Mouse (Mus musculus): Measurements from ENCODE around the gene Acads. TPM values are rescaled to one million over a fixed set of nuclear protein-coding genes. Genes with fewer than 3 reads are reported as not detected.
A peak's percentile ranks its signal among the peaks of the same experiment; 100 is the strongest.

Acads gene
- polyA plus RNA-seq, 1 experiment from 2014 or later, result 52.8 TPM

- H3K4me3 ChIP-seq, result no peak overlapping the region
- ATAC-seq (ENCODE audit: insufficient number of reproducible peaks, insufficient read depth, low FRiP score, low TSS enrichment), result no peak
- H3K27me3 ChIP-seq, result no peaks in the 10 kb centered on the region
- H3K4me2 ChIP-seq (replicated peaks), result no peak overlapping the region
- H3K9me3 ChIP-seq, result no peaks in the 10 kb centered on the region
- 96% methylated on average over 8 of the region's 8 CpGs for WGBS
- H3K27ac ChIP-seq, result no peak overlapping the region
- H3K9ac ChIP-seq, result no peak overlapping the region
- H3K36me3 ChIP-seq, result peaks cover 71% of the 10 kb centered on the region
- H3K4me1 ChIP-seq, result peaks cover 14% of the 10 kb centered on the region
These were observed 29.2 kb upstream of the Acads start for GRCm38 (mm10) chr5:115148378-115148777.

- no peak overlapping the region for H3K27ac ChIP-seq
- no peaks in the 10 kb centered on the region for H3K9me3 ChIP-seq
- H3K4me1 ChIP-seq, result peaks cover 4% of the 10 kb centered on the region; the same call in 1 of the 2 replicates
- ATAC-seq (ENCODE audit: insufficient number of reproducible peaks, insufficient read depth, low FRiP score, low TSS enrichment), result no peak
- H3K9ac ChIP-seq, result no peak overlapping the region
- peaks cover 74% of the 10 kb centered on the region for H3K36me3 ChIP-seq
- no peak overlapping the region for H3K4me2 ChIP-seq (replicated peaks)
- H3K4me3 ChIP-seq, result no peak overlapping the region
- no peaks in the 10 kb centered on the region for H3K27me3 ChIP-seq
- 92% methylated on average over 3 of the region's 3 CpGs for WGBS
These were observed 28.2 kb upstream of the Acads start for GRCm38 (mm10) chr5:115147388-115147787.

GRCm38 (mm10) chr5:115146747-115147130, 27.6 kb upstream of the Acads start:
- Histone ChIP-seq H3K9me3 (no peaks in the 10 kb centered on the region), H3K27me3 (no peaks in the 10 kb centered on the region), H3K36me3 (peaks cover 74% of the 10 kb centered on the region), H3K4me3 (no peak overlapping the region), H3K4me1 (no peaks in the 10 kb centered on the region), H3K27ac (no peak overlapping the region), H3K4me2 (replicated peaks) (no peak overlapping the region), H3K9ac (no peak overlapping the region)
- no peak for ATAC-seq (ENCODE audit: insufficient number of reproducible peaks, insufficient read depth, low FRiP score, low TSS enrichment)

GRCm38 (mm10) chr5:115145976-115146746, 27.0 kb upstream of the Acads start:
- no peaks in the 10 kb centered on the region for H3K27me3 ChIP-seq
- H3K9ac ChIP-seq, result no peak overlapping the region
- H3K9me3 ChIP-seq, result no peaks in the 10 kb centered on the region
- no peaks in the 10 kb centered on the region for H3K4me1 ChIP-seq
- no peak for ATAC-seq (ENCODE audit: insufficient number of reproducible peaks, insufficient read depth, low FRiP score, low TSS enrichment)
- 77% methylated on average over 6 of the region's 6 CpGs for WGBS
- peaks cover 74% of the 10 kb centered on the region for H3K36me3 ChIP-seq
- H3K27ac ChIP-seq, result no peak overlapping the region
- no peak overlapping the region for H3K4me3 ChIP-seq
- no peak overlapping the region for H3K4me2 ChIP-seq (replicated peaks)

- H3K27ac ChIP-seq, result no peak overlapping the region
- no peak for ATAC-seq (ENCODE audit: insufficient number of reproducible peaks, insufficient read depth, low FRiP score, low TSS enrichment)
- no peaks in the 10 kb centered on the region for H3K27me3 ChIP-seq
- no peak overlapping the region for H3K4me2 ChIP-seq (replicated peaks)
- no peak overlapping the region for H3K9ac ChIP-seq
- H3K9me3 ChIP-seq, result no peaks in the 10 kb centered on the region
- peaks cover 66% of the 10 kb centered on the region for H3K36me3 ChIP-seq
- 81% methylated on average over 11 of the region's 11 CpGs for WGBS
- H3K4me3 ChIP-seq, result no peak overlapping the region
- H3K4me1 ChIP-seq, result no peaks in the 10 kb centered on the region
These were observed 26.3 kb upstream of the Acads start for GRCm38 (mm10) chr5:115145253-115145968.

- H3K4me1 ChIP-seq, result no peaks in the 10 kb centered on the region
- no peak overlapping the region for H3K4me2 ChIP-seq (replicated peaks)
- 65% methylated on average over 6 of the region's 6 CpGs for WGBS
- no peak for ATAC-seq (ENCODE audit: insufficient number of reproducible peaks, insufficient read depth, low FRiP score, low TSS enrichment)
- no peaks in the 10 kb centered on the region for H3K27me3 ChIP-seq
- no peak overlapping the region for H3K4me3 ChIP-seq
- peaks cover 57% of the 10 kb centered on the region for H3K36me3 ChIP-seq
- H3K27ac ChIP-seq, result no peak overlapping the region
- H3K9me3 ChIP-seq, result no peaks in the 10 kb centered on the region
- no peak overlapping the region for H3K9ac ChIP-seq
These were observed 25.3 kb upstream of the Acads start for GRCm38 (mm10) chr5:115144471-115144870.

GRCm38 (mm10) chr5:115143552-115143951, 24.4 kb upstream of the Acads start:
- Histone ChIP-seq H3K9ac (no peak overlapping the region), H3K27ac (no peak overlapping the region)
- WGBS, result 77% methylated on average over 10 of the region's 10 CpGs

GRCm38 (mm10) chr5:115142166-115142697, 23.1 kb upstream of the Acads start:
- Histone ChIP-seq H3K9me3 (no peaks in the 10 kb centered on the region), H3K4me2 (replicated peaks) (no peak overlapping the region), H3K36me3 (peaks cover 37% of the 10 kb centered on the region), H3K27ac (no peak overlapping the region), H3K4me3 (no peak overlapping the region), H3K4me1 (no peaks in the 10 kb centered on the region), H3K27me3 (no peaks in the 10 kb centered on the region), H3K9ac (no peak overlapping the region)
- 94% methylated on average over 9 of the region's 9 CpGs for WGBS
- ATAC-seq (ENCODE audit: insufficient number of reproducible peaks, insufficient read depth, low FRiP score, low TSS enrichment), result no peak

More at GRCm38 (mm10) chr5:115143552-115143951, 24.4 kb upstream of the Acads start:
- no peak for ATAC-seq (ENCODE audit: insufficient number of reproducible peaks, insufficient read depth, low FRiP score, low TSS enrichment)
- Histone ChIP-seq H3K4me2 (replicated peaks) (no peak overlapping the region), H3K4me1 (no peaks in the 10 kb centered on the region), H3K27me3 (no peaks in the 10 kb centered on the region), H3K9me3 (no peaks in the 10 kb centered on the region), H3K36me3 (peaks cover 50% of the 10 kb centered on the region), H3K4me3 (no peak overlapping the region)

- H3K4me2 ChIP-seq (replicated peaks), result no peak overlapping the region
- H3K27ac ChIP-seq, result no peak overlapping the region
- peaks cover 22% of the 10 kb centered on the region; the same call in 1 of the 2 replicates for H3K36me3 ChIP-seq
- H3K4me1 ChIP-seq, result no peaks in the 10 kb centered on the region
- no peaks in the 10 kb centered on the region for H3K9me3 ChIP-seq
- no peak for ATAC-seq (ENCODE audit: insufficient number of reproducible peaks, insufficient read depth, low FRiP score, low TSS enrichment)
- H3K4me3 ChIP-seq, result no peak overlapping the region
- H3K9ac ChIP-seq, result no peak overlapping the region
- 58% methylated on average over 3 of the region's 3 CpGs for WGBS
- H3K27me3 ChIP-seq, result no peaks in the 10 kb centered on the region
These were observed 21.6 kb upstream of the Acads start for GRCm38 (mm10) chr5:115140726-115141125.

GRCm38 (mm10) chr5:115139124-115139523, 20.0 kb upstream of the Acads start:
- Histone ChIP-seq H3K9ac (no peak overlapping the region), H3K27me3 (no peaks in the 10 kb centered on the region), H3K27ac (no peak overlapping the region), H3K4me3 (no peak overlapping the region), H3K9me3 (no peaks in the 10 kb centered on the region), H3K4me2 (replicated peaks) (no peak overlapping the region), H3K4me1 (no peaks in the 10 kb centered on the region), H3K36me3 (0 out of 2 replicates have a peak, but pooled peaks cover 7% of the 10 kb centered on the region)
- 60% methylated on average over 4 of the region's 4 CpGs for WGBS
- ATAC-seq (ENCODE audit: insufficient number of reproducible peaks, insufficient read depth, low FRiP score, low TSS enrichment), result no peak

GRCm38 (mm10) chr5:115134234-115135165, 15.4 kb upstream of the Acads start, which contains the start of gene Unc119b:
TSS of gene Unc119b (minus strand) at chr5:115134975.
- H3K4me1 ChIP-seq, result peaks cover 13% of the 10 kb centered on the region
- peaks cover 8% of the 10 kb centered on the region for H3K36me3 ChIP-seq
- H3K9ac ChIP-seq, result peak within 1 kb of the TSS; percentile 87
- peak within 1 kb of the TSS; percentile 94 for H3K4me3 ChIP-seq
- ATAC-seq (ENCODE audit: insufficient number of reproducible peaks, insufficient read depth, low FRiP score, low TSS enrichment), result peak; percentile 79
- H3K9me3 ChIP-seq, result no peaks in the 10 kb centered on the region
- under 1% methylated on average over 65 of the region's 81 CpGs for WGBS
- H3K27ac ChIP-seq, result 0 out of 2 replicates have a peak within 1 kb of the TSS, but pooled peaks have one; percentile 50
- no peaks in the 10 kb centered on the region for H3K27me3 ChIP-seq
- H3K4me2 ChIP-seq (replicated peaks), result peak within 1 kb of the TSS; percentile 70

Data from embryonic facial prominence, embryonic 12.5 days (tissue).